Comparison of ENCODE assay signal across 8 mouse cellular contexts in genomic region chr11:72960723-72961071, GRCm38 (mm10). TPM values are rescaled to one million over a fixed set of nuclear protein-coding genes. Genes with fewer than 3 reads are reported as not detected.
DNase-seq lines count a peak whose midpoint lies in the region; ATAC-seq and TF ChIP-seq lines count a peak whose summit lies in the region.

No protein-coding gene starts in this region.

- no peaks in the 10 kb centered on the region for H3K9me3 ChIP-seq in kidney, embryonic 14.5 days (ENCODE audit: control insufficient read depth, low read length)
- H3K9me3 ChIP-seq in hindbrain, postnatal 0 days (ENCODE audit: low read length), result no peaks in the 10 kb centered on the region
- H3K9me3 ChIP-seq in midbrain, embryonic 14.5 days (ENCODE audit: control insufficient read depth, low read length), result no peaks in the 10 kb centered on the region

- H3K4me3 ChIP-seq in kidney, embryonic 14.5 days (ENCODE audit: low read length), result peak overlapping the region; percentile 39
- H3K4me3 ChIP-seq in hindbrain, postnatal 0 days (ENCODE audit: low read length), result peak overlapping the region; percentile 23
- H3K4me3 ChIP-seq in midbrain, embryonic 14.5 days (replicated peaks; ENCODE audit: low read depth, low read length), result peak overlapping the region; percentile 19

- no peak overlapping the region for H3K27ac ChIP-seq in kidney, embryonic 14.5 days (ENCODE audit: low read depth, low read length)
- H3K27ac ChIP-seq in hindbrain, postnatal 0 days, result no peak overlapping the region
- H3K27ac ChIP-seq in midbrain, embryonic 14.5 days (replicated peaks; ENCODE audit: low read depth, low read length), result no peak overlapping the region

- intact Hi-C loops in gastrocnemius, postnatal 36 days (cut with DNase I), result no loop called here

- ATAC-seq in kidney, embryonic 14.5 days (ENCODE audit: low FRiP score, low TSS enrichment), result no peak
- 0 out of 2 replicates have a peak, but pooled peaks have one; percentile 0 for ATAC-seq in common myeloid progenitor, adult 5-6 weeks (replicated peaks; ENCODE audit: low read depth, poor library complexity, severe bottlenecking)
- no peak for ATAC-seq in hindbrain, postnatal 0 days
- no peak for ATAC-seq in midbrain, embryonic 14.5 days (ENCODE audit: low FRiP score, low TSS enrichment)

- WGBS in kidney, embryonic 14.5 days, result 3% methylated on average over 15 of the region's 15 CpGs
- WGBS in hindbrain, postnatal 0 days, result 5% methylated on average over 15 of the region's 15 CpGs
- WGBS in midbrain, embryonic 14.5 days, result 1% methylated on average over 15 of the region's 15 CpGs

- H3K4me2 ChIP-seq in kidney, embryonic 14.5 days (replicated peaks; ENCODE audit: low read depth, low read length), result peak overlapping the region; percentile 56
- H3K4me2 ChIP-seq in hindbrain, postnatal 0 days (ENCODE audit: low read depth, low read length), result peak overlapping the region; percentile 34; the same call in 1 of the 2 replicates
- H3K4me2 ChIP-seq in midbrain, embryonic 14.5 days (ENCODE audit: low read length), result peak overlapping the region; percentile 39

- no peaks in the 10 kb centered on the region for H3K36me3 ChIP-seq in kidney, embryonic 14.5 days (ENCODE audit: control insufficient read depth, insufficient read depth, low read length)
- no peaks in the 10 kb centered on the region for H3K36me3 ChIP-seq in hindbrain, postnatal 0 days (ENCODE audit: insufficient read depth, low read length)
- no peaks in the 10 kb centered on the region for H3K36me3 ChIP-seq in midbrain, embryonic 14.5 days (ENCODE audit: control insufficient read depth, insufficient read depth, low read length)

- no peak for DNase-seq in kidney, postnatal 25 days
- DNase-seq in hindbrain, postnatal 0 days (ENCODE audit: low spot score), result no peak
- no peak for DNase-seq in midbrain, embryonic 14.5 days
- DNase-seq in adrenal gland, adult (ENCODE audit: inconsistent age in 2 of 2, low spot score in 1 of 2), result no peak
- no peak for DNase-seq in gastrocnemius, postnatal 36 days
- no peak for DNase-seq in frontal cortex, adult 2 months (ENCODE audit: extremely low spot score in 1 of 2, low spot score in 1 of 2)

- H3K27me3 ChIP-seq in kidney, embryonic 14.5 days (ENCODE audit: control insufficient read depth, insufficient read depth, low read length), result peaks cover 25% of the 10 kb centered on the region
- H3K27me3 ChIP-seq in hindbrain, postnatal 0 days (ENCODE audit: insufficient read depth, low read length), result peaks cover 27% of the 10 kb centered on the region
- H3K27me3 ChIP-seq in midbrain, embryonic 14.5 days (ENCODE audit: control insufficient read depth, insufficient read depth, low read length), result peaks cover 39% of the 10 kb centered on the region

- TF ChIP-seq CTCF in hindbrain, postnatal 0 days (IDR thresholded peaks at IDR 0.05; ENCODE audit: low read depth), result no peak

- peaks cover 16% of the 10 kb centered on the region for H3K4me1 ChIP-seq in kidney, embryonic 14.5 days (ENCODE audit: control insufficient read depth, insufficient read depth, low read length)
- H3K4me1 ChIP-seq in hindbrain, postnatal 0 days (ENCODE audit: insufficient read depth, low read length), result no peaks in the 10 kb centered on the region
- H3K4me1 ChIP-seq in midbrain, embryonic 14.5 days (ENCODE audit: control insufficient read depth, insufficient read depth, low read length), result no peaks in the 10 kb centered on the region

- H3K9ac ChIP-seq in kidney, embryonic 14.5 days (ENCODE audit: low read depth, low read length), result 0 out of 2 replicates have a peak overlapping the region, but pooled peaks have one; percentile 19
- no peak overlapping the region for H3K9ac ChIP-seq in hindbrain, postnatal 0 days (replicated peaks; ENCODE audit: low read length)
- H3K9ac ChIP-seq in midbrain, embryonic 14.5 days (replicated peaks; ENCODE audit: low read length), result 0 out of 2 replicates have a peak overlapping the region, but pooled peaks have one; percentile 20

RNA-seq across cellular contexts. Expression of gene Atp2a3, which starts 0.3 kb away (rescaled TPM):
- 1.3 and 2.2 TPM in 2 replicates for polyA plus RNA-seq in kidney, embryonic 14.5 days (2014; fragmentation: Nextera tagmentation; extraction: Ambion mirVana)
- total RNA-seq in common myeloid progenitor, adult 5-6 weeks (2017), result 42.5 and 60.0 TPM in 2 replicates
- total RNA-seq in hindbrain, postnatal 0 days (2014; rRNA removed), result 2.4 and 4.6 TPM in 2 replicates
- 2.4 and 2.7 TPM in 2 replicates for polyA plus RNA-seq in hindbrain, postnatal 0 days (2015; fragmentation: Nextera tagmentation; extraction: Ambion mirVana)
- 0.55 and 0.91 TPM in 2 replicates for polyA plus RNA-seq in midbrain, embryonic 14.5 days (2014; fragmentation: Nextera tagmentation; extraction: Ambion mirVana)
- total RNA-seq in gastrocnemius, postnatal 36 days (2021), result 1 to 10 TPM; 6.4 to 7.6 TPM
- polyA plus RNA-seq in frontal cortex, adult 2 months (2012; rRNA removed), result 4.9 and 5.9 TPM in 2 replicates

RNA-seq across cellular contexts. Expression of gene P2rx1, which starts 38.2 kb away (rescaled TPM):
- polyA plus RNA-seq in kidney, embryonic 14.5 days (2014; fragmentation: Nextera tagmentation; extraction: Ambion mirVana), result 0.61 and 0.76 TPM in 2 replicates
- total RNA-seq in common myeloid progenitor, adult 5-6 weeks (2017), result 9.4 and 14.6 TPM in 2 replicates
- total RNA-seq in hindbrain, postnatal 0 days (2014; rRNA removed), result 0.32 and 1.3 TPM in 2 replicates
- polyA plus RNA-seq in hindbrain, postnatal 0 days (2015; fragmentation: Nextera tagmentation; extraction: Ambion mirVana), result 0.45 and 0.60 TPM in 2 replicates
- 0.36 and 0.41 TPM in 2 replicates for polyA plus RNA-seq in midbrain, embryonic 14.5 days (2014; fragmentation: Nextera tagmentation; extraction: Ambion mirVana)
- total RNA-seq in gastrocnemius, postnatal 36 days (2021), result under 1 TPM; 0.20 to 0.32 TPM
- 0.53 and 0.54 TPM in 2 replicates for polyA plus RNA-seq in frontal cortex, adult 2 months (2012; rRNA removed)

RNA-seq across cellular contexts. Expression of gene Camkk1, which starts 58.1 kb away (rescaled TPM):
- 2.2 and 2.8 TPM in 2 replicates for polyA plus RNA-seq in kidney, embryonic 14.5 days (2014; fragmentation: Nextera tagmentation; extraction: Ambion mirVana)
- total RNA-seq in common myeloid progenitor, adult 5-6 weeks (2017), result 1.6 and 1.8 TPM in 2 replicates
- total RNA-seq in hindbrain, postnatal 0 days (2014; rRNA removed), result 27.4 and 32.5 TPM in 2 replicates
- polyA plus RNA-seq in hindbrain, postnatal 0 days (2015; fragmentation: Nextera tagmentation; extraction: Ambion mirVana), result 26.5 and 26.7 TPM in 2 replicates
- polyA plus RNA-seq in midbrain, embryonic 14.5 days (2014; fragmentation: Nextera tagmentation; extraction: Ambion mirVana), result 11.0 and 16.6 TPM in 2 replicates
- 1 to 10 TPM in 1 of 2 experiments, under 1 TPM in 1; 0.71 to 1.2 TPM for total RNA-seq in gastrocnemius, postnatal 36 days (2021)
- polyA plus RNA-seq in frontal cortex, adult 2 months (2012; rRNA removed), result 65.4 and 65.7 TPM in 2 replicates
